Mouse (Mus musculus) limb, embryonic 13.5 days (tissue): ENCODE measurements around the gene Slit2. TPM values are rescaled to one million over a fixed set of nuclear protein-coding genes. Genes with fewer than 3 reads are reported as not detected.

Source experiments
- ATAC-seq: fragments of 200-750 bp; cut with Nextera tagmentation; 2 replicates; pipeline ENCODE4 v1.8.0; 2017; ENCODE audit warnings: low read depth, moderate number of reproducible peaks, moderate TSS enrichment; ENCODE audit not compliant: low FRiP score
- H3K27ac ChIP-seq: fragments of 300-500 bp; sonication (generic); 2 replicates; pipeline ENCODE4 v1.5.1; 2015; ENCODE audit warnings: inconsistent platforms, mild to moderate bottlenecking, moderate library complexity
- H3K27me3 ChIP-seq: fragments of 300-500 bp; sonication (generic); 2 replicates; pipeline ENCODE4 v1.6.1; 2015; ENCODE audit warnings: mild to moderate bottlenecking, inconsistent platforms
- H3K36me3 ChIP-seq: fragments of 300-500 bp; sonication (generic); 2 replicates; pipeline ENCODE4 v1.6.1; 2015; ENCODE audit warnings: inconsistent platforms, mild to moderate bottlenecking, moderate library complexity
- H3K4me1 ChIP-seq: fragments of 300-500 bp; sonication (generic); 2 replicates; pipeline ENCODE4 v1.6.1; 2015; ENCODE audit warnings: inconsistent platforms
- H3K4me2 ChIP-seq: fragments of 300-500 bp; sonication (generic); replicated peaks from 2 replicates; pipeline ENCODE4 v1.6.1; 2015; ENCODE audit warnings: inconsistent platforms, mild to moderate bottlenecking, moderate library complexity
- H3K4me3 ChIP-seq: fragments of 300-500 bp; sonication (generic); 2 replicates; pipeline ENCODE4 v1.5.1; 2015; ENCODE audit warnings: moderate library complexity, mild to moderate bottlenecking, inconsistent platforms
- H3K9ac ChIP-seq: fragments of 300-500 bp; sonication (generic); 2 replicates; pipeline ENCODE4 v1.6.1; 2015; ENCODE audit warnings: mild to moderate bottlenecking, inconsistent platforms
- H3K9me3 ChIP-seq: fragments of 300-500 bp; sonication (generic); 2 replicates; pipeline ENCODE4 v1.6.1; 2016; ENCODE audit warnings: inconsistent platforms
- WGBS: fragments of 180-500 bp; shearing (Covaris S2); methylation state at CpG from one replicate; pipeline ENCODE4 v1.1.7; 2015; 5-methylcytosine and 5-hydroxymethylcytosine counted together
- polyA plus RNA-seq: library from polyadenylated mRNA; unstranded; fragments of >200 nt; fragmentation: Nextera tagmentation; extraction: Ambion mirVana; gene quantifications from 2 replicates; pipeline ENCODE4 v1.2.1, GENCODE M21; 2015

Gene Slit2
- polyA plus RNA-seq, 1 experiment from 2014 or later: 40.7 TPM

DNA sequence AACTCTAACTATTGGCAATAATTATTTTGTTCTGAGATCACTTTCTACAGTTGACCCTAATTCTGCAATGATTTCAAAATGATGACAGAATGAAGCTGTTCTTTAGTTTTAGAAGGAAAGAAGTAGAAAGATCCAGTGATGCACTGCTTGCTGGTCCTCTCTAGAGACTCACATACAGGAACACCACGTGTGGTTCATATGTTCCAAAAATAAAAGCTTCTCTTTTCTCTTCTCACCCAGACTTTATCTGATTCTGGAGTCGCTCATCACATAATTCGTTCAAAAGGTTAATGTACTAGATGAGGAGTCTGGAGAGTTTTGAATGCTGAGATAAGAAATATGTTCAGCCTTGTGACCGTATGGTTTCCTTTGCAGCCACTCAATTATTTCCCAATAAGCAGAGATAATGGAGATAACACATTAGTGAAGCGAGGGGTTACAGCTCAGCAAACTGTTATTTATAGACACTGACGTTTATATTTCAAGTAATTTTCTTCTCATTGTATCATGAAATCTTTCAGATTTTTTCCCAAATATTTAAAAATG, 332.2 kb downstream of the Slit2 start:
- no peak for ATAC-seq
- H3K9me3 ChIP-seq: no peaks in the 10 kb centered on the region
- H3K36me3 ChIP-seq: no peaks in the 10 kb centered on the region
- H3K9ac ChIP-seq: no peak overlapping the region
- H3K27me3 ChIP-seq: no peaks in the 10 kb centered on the region
- H3K27ac ChIP-seq: no peak overlapping the region
- 80% methylated on average over 6 of the region's 6 CpGs for WGBS
- no peak overlapping the region for H3K4me2 ChIP-seq
- H3K4me3 ChIP-seq: no peak overlapping the region
- H3K4me1 ChIP-seq: no peaks in the 10 kb centered on the region

DNA sequence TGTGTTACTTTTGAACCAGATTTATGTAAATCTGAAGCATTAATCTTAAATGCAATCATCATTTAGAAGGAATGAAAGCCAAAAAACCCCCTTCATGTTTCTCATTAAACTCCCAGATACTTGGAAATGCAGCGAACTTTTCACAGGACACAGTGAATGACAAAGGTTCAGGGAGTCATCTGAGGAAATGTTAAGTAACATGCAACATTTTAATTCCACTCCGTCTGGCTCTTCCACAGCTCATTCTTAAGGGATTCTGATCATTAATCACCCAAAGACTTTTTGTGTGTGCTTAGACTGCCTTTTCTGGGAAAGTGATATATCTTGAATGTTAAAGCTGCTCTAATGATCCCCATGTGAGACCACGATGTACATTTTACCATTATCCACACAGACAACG, 337.7 kb downstream of the Slit2 start:
- Histone ChIP-seq H3K9ac (no peak overlapping the region), H3K27ac (no peak overlapping the region), H3K27me3 (no peaks in the 10 kb centered on the region), H3K9me3 (no peaks in the 10 kb centered on the region), H3K4me3 (no peak overlapping the region), H3K4me2 (no peak overlapping the region), H3K4me1 (no peaks in the 10 kb centered on the region), H3K36me3 (no peaks in the 10 kb centered on the region)
- ATAC-seq: no peak
- WGBS: 72% methylated on average over 4 of the region's 4 CpGs

DNA sequence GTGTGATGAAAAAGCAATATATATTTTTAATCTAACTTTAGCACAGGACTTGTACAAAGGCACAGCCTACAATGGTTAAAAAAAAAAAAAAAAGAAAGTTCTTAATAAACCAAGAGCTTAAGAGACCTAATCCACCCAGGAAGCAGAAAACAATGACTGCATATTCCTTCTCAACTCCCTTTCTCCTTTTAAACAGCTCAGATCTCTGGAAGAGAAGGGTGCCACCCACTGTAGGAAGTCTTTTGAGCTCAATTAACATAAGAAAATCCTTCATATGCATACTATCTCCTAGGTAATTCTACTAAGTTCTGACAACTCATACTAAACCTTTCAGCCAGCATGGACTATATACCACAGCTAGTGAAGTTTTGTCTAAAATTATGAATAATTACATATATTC, 343.3 kb downstream of the Slit2 start:
- no peak for ATAC-seq
- Histone ChIP-seq H3K9ac (no peak overlapping the region), H3K36me3 (no peaks in the 10 kb centered on the region), H3K9me3 (no peaks in the 10 kb centered on the region), H3K27ac (no peak overlapping the region), H3K4me1 (no peaks in the 10 kb centered on the region), H3K27me3 (no peaks in the 10 kb centered on the region), H3K4me3 (no peak overlapping the region), H3K4me2 (no peak overlapping the region)

DNA sequence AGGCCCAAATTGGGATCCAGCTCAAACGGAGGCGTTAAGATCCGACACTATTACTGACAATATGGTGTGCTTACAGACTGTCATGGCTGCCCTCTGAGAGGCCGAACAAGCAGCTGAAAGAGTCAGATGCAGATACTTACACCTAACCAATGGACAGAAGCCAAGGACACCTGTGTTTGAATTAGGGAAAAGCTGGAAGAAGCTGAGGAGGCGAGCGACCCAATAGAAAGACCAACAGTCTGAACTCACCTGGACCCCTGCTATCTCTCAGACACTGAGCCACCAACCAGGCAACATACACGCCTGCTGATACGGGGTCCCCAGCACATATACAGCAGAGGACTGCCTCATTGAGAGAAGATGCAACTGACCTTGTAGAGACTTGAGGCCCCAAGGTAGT, 344.7 kb downstream of the Slit2 start, which contains the start of gene 5730480H06Rik:
Gene 5730480H06Rik, plus strand, starts transcription at position 301 of the 400 bp plus-strand sequence.
- Histone ChIP-seq H3K9me3 (no peaks in the 10 kb centered on the region), H3K4me2 (no peak within 1 kb of the TSS), H3K9ac (no peak within 1 kb of the TSS), H3K27ac (no peak within 1 kb of the TSS), H3K27me3 (no peaks in the 10 kb centered on the region), H3K36me3 (no peaks in the 10 kb centered on the region), H3K4me3 (no peak within 1 kb of the TSS), H3K4me1 (no peaks in the 10 kb centered on the region)
- 89% methylated on average over 8 of the region's 8 CpGs for WGBS
- no peak for ATAC-seq

DNA sequence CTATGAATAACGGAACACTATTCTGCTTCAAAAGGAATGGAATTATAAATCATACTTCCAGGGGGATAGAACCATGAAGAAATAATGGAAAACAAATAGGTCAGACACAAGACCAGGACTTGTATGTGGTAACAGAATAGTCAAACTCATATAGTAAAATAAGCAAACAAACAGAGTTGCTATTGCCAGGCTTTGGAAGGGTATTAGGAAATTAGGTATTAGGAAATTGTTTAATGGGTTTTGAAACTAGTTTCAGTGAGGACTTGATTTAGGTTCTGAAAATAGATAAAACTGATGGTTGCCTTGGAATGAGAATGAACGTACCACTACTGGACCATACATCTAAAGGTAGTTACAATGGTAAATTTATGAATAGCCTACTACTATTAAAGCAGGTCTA, 346.8 kb downstream of the Slit2 start:
- no peak overlapping the region for H3K4me2 ChIP-seq
- H3K9me3 ChIP-seq: no peaks in the 10 kb centered on the region
- no peaks in the 10 kb centered on the region for H3K36me3 ChIP-seq
- no peak for ATAC-seq
- no peak overlapping the region for H3K4me3 ChIP-seq
- H3K4me1 ChIP-seq: no peaks in the 10 kb centered on the region
- no peaks in the 10 kb centered on the region for H3K27me3 ChIP-seq
- no peak overlapping the region for H3K9ac ChIP-seq
- 91% methylated on average over 2 of the region's 2 CpGs for WGBS
- no peak overlapping the region for H3K27ac ChIP-seq

DNA sequence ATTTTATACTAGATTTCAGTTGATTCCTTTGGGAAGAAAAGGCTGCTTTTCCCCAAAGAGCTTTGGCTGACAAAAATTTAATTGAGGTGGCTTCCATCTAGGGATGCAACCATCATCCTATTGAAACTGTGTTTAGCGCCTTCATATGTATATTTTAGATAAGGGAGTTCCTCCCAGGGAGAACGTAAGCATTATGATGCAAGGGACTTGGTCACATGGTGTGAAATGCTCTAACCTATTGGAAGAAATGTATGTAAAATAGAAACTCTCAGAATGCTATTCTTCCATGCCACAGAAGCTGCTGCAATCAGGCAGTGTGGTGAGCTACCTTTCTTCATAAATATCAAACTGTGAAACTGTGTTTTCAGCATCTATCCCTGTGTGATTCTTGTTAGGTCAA, 347.9 kb downstream of the Slit2 start:
- H3K27me3 ChIP-seq: no peaks in the 10 kb centered on the region
- H3K4me1 ChIP-seq: no peaks in the 10 kb centered on the region
- 88% methylated on average over 2 of the region's 2 CpGs for WGBS
- no peak overlapping the region for H3K4me2 ChIP-seq
- no peak for ATAC-seq
- H3K4me3 ChIP-seq: no peak overlapping the region
- no peaks in the 10 kb centered on the region for H3K9me3 ChIP-seq
- H3K36me3 ChIP-seq: no peaks in the 10 kb centered on the region
- H3K27ac ChIP-seq: no peak overlapping the region
- H3K9ac ChIP-seq: no peak overlapping the region

DNA sequence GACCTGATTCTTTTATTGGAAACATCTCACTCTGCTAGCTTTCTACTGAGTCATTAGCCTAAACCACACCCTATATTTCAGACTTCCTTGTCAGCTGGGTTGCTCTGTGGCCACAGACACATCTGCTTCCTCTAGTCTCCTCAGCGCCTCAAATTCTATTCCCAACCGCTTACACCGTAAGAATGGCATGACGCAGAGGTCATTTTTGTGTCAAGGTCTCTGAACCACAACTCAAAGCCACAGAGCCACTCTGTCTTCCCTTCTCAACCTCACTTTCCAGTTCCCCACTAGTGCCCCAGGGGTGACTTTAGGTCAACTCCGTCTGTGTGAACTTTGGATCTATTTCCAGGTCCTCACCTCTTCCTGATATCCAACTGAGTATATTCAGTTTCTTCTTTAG, 348.5 kb downstream of the Slit2 start:
- Histone ChIP-seq H3K9me3 (no peaks in the 10 kb centered on the region), H3K27ac (no peak overlapping the region), H3K4me1 (no peaks in the 10 kb centered on the region), H3K9ac (no peak overlapping the region), H3K36me3 (no peaks in the 10 kb centered on the region), H3K4me2 (no peak overlapping the region), H3K27me3 (no peaks in the 10 kb centered on the region), H3K4me3 (no peak overlapping the region)
- no peak for ATAC-seq
- WGBS: 57% methylated on average over 5 of the region's 5 CpGs

DNA sequence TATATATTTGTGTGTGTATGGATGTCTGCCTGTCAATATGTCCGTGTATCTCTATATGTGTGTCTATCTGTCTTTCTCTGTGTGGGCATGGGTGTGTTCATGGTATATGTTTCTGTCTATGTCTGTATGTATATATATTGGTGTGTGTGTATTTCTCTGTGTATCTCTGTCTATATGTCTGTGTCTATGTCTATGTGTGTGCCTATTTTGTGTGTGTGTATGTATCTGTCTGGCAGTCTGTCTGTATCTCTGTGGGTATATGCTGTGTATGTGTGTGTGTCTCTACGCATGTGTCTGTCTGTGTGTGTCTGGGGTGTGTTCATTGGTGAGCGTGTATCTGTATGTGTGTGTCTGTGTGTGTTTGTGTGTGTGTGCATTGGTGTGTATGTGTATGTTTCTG, 350.5 kb downstream of the Slit2 start:
- no peak overlapping the region for H3K4me3 ChIP-seq
- H3K9me3 ChIP-seq: no peaks in the 10 kb centered on the region
- no peak overlapping the region for H3K4me2 ChIP-seq
- H3K4me1 ChIP-seq: no peaks in the 10 kb centered on the region
- WGBS: 87% methylated on average over 3 of the region's 3 CpGs
- no peak overlapping the region for H3K27ac ChIP-seq
- no peaks in the 10 kb centered on the region for H3K27me3 ChIP-seq
- H3K9ac ChIP-seq: no peak overlapping the region
- no peak for ATAC-seq
- no peaks in the 10 kb centered on the region for H3K36me3 ChIP-seq

DNA sequence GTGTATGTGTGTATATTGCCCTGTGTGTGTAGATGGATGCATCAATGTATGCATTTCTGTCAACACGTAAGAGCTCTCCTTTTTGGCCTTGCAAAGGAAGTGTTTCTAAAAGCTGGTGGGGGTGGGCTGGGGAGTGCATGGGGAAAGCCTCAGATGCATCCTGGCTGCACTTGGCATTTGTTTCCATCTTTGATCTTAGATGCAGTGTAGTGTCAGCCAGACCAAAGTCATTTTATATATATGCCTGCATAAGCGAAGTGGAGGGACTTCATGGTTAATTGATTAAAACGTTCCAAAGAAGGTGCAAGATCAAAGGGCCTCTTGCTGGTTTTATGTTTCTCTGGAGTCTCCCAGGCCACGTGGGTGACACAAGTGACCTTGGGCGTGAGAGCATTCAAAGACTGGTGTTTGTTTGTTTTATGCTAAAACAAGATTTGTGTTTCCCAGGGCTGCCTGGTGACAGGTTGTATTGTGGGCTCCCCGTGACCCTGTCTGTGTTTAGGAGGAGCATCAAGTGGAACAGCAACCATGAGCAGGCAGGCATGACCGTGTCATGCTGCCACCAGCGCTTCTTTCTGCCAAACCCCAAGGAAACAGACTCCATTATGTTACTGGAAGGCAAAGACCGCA, 351.1 kb downstream of the Slit2 start:
- no peak overlapping the region for H3K4me3 ChIP-seq
- ATAC-seq: no peak
- WGBS: 23% methylated on average over 9 of the region's 9 CpGs

DNA sequence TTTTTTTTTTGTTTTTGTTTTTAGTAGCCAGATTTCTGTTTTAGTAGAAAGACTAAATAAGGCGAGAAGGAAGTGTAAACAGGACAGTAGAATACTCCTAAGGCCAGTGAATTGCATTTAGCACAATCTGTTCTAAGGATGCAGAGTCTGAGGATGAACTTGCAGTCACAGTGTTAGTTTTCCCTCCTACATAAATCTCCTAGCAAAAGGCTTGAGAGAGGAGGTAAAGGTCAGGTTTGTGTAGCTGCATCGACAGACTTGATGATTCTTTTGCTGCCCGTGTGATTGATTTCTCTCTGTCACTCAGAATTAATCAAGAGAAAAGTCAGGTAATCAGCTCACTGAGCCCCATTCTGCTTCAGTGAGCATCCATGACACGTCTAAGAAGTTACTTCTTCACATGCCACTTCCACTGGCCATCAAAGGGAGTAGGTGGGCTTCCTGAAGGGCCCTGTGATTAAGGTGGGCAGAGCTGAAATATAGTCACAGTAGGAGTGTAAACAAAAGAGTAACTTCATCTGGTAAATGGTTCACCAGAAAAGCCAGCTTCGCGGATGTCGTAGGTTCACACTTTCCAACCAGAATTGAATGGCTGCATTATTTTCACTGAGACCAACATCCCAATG, 358.0 kb downstream of the Slit2 start:
- H3K4me1 ChIP-seq: no peaks in the 10 kb centered on the region
- ATAC-seq: no peak

More for the DNA sequence above, 351.1 kb downstream of the Slit2 start:
- Histone ChIP-seq H3K4me1 (no peaks in the 10 kb centered on the region), H3K9me3 (no peaks in the 10 kb centered on the region), H3K9ac (no peak overlapping the region), H3K27me3 (no peaks in the 10 kb centered on the region), H3K27ac (no peak overlapping the region), H3K4me2 (no peak overlapping the region), H3K36me3 (no peaks in the 10 kb centered on the region)

DNA sequence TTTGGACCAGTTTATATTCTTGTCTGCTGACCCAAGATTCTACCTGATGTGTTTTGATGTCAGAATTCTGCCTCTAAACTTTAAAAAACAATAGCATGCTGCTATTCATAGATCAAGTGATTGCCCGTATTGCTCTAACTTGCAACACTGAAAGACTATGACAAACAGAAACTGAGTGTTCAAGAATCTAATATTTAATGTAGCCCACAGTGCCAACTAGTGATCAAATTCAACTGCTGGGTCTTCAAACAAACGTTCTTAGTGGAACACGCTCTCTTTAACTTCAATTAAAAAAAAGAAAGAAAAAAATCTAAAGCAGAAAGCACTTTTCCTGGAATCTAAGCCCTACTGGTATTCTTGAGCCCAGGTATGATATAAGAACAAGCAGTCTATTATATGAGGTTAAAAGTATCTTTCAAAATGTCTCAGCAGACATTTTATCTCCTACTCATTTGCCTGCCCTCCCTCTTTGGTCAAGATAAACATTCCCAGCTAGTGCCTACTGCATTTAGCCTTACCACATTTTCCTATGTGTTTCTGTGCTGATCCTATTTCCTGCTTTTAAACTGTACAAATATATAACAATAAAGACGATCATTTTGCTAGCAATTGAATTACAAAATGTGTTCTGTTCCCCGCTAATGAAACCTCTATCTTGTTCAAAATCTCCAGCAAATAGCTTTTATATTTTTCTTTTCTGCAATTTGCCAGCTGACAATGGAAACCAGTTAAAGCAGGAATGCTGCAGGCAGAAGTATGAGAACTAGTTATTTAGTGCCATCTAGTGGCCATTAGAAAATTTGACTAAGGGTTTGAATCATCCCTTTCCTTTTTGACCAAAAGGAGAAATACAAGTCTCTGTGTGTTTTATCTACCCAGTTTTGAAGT, 362.4 kb downstream of the Slit2 start:
- Histone ChIP-seq H3K4me1 (no peaks in the 10 kb centered on the region), H3K4me3 (no peak overlapping the region), H3K4me2 (no peak overlapping the region), H3K9me3 (no peaks in the 10 kb centered on the region), H3K27ac (no peak overlapping the region), H3K36me3 (no peaks in the 10 kb centered on the region), H3K9ac (no peak overlapping the region), H3K27me3 (0 out of 2 replicates have a peak, but pooled peaks cover 2% of the 10 kb centered on the region)
- WGBS: 53% methylated on average over 5 of the region's 5 CpGs
- ATAC-seq: peak; percentile 59; the same call in 1 of the 2 replicates

More for the DNA sequence above, 358.0 kb downstream of the Slit2 start:
- Histone ChIP-seq H3K27ac (no peak overlapping the region), H3K9ac (no peak overlapping the region), H3K9me3 (no peaks in the 10 kb centered on the region), H3K36me3 (no peaks in the 10 kb centered on the region), H3K27me3 (no peaks in the 10 kb centered on the region), H3K4me2 (no peak overlapping the region), H3K4me3 (no peak overlapping the region)
- 64% methylated on average over 7 of the region's 7 CpGs for WGBS

DNA sequence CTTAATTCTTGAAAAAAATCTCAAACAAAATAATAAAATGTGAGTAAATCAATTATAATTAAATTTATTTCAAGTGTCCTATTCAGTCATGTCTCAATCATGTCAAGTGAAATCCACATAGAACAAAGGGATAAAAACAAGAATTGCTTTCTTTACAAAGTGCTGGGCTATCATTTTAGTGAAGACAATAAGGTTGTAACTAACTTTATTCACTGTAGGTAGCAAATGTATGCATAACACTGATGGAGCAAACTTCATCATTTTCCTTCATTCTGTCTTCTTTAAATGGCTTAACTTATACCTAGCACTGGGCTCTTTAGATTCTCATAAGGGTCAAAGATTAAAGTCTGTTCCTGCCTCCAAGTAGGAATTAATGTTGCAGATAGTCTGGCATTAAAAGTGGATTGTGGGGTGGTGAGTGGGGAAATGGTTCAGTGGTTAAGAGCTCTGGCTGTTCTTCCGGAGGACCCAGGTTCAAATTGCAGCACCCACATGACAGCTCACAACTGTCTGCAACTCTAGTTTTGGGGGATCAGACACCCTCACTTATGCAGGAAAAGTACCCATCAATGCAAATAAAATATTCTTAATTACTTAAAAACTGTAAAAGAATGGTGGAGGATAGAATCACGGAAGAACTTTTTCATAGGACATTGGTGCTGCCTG, 363.2 kb downstream of the Slit2 start:
- Histone ChIP-seq H3K4me3 (no peak overlapping the region), H3K9me3 (no peaks in the 10 kb centered on the region), H3K9ac (no peak overlapping the region), H3K4me1 (no peaks in the 10 kb centered on the region), H3K36me3 (no peaks in the 10 kb centered on the region), H3K27ac (no peak overlapping the region), H3K4me2 (no peak overlapping the region), H3K27me3 (0 out of 2 replicates have a peak, but pooled peaks cover 2% of the 10 kb centered on the region)
- 89% methylated on average over 2 of the region's 2 CpGs for WGBS
- no peak for ATAC-seq
